Mouse (Mus musculus): ENCODE measurements around the gene Hspb6. TPM values are rescaled to one million over a fixed set of nuclear protein-coding genes. Genes with fewer than 3 reads are reported as not detected.

The Hspb6 gene
- total and polyA plus RNA-seq, 3 experiments = 0.79 to 6.0 (median 2.3) TPM

DNA sequence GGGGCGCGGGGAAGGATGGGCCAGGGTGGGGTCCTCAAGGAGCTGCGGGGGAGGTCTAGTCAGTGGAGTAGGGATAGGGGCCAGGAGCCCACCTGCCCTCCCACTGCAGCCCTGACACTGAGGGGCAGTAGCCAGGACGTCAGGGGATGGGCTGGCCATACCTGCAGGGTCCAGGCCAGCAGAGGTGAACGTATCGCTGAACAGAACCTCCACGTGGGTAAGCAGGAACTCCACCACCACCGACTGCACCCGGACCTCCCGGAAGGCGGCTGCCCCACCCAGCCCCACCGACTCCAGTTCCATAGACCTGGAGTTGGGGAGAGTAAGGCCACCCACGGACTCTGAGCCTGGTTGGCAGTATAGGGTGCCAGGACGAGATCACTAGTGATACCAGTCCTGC is 25.0 kb upstream of the Hspb6 start:
- Histone ChIP-seq H3K27ac (ENCODE audit: insufficient read depth, low read depth) (no peak overlapping the region), H3K9me3 (replicated peaks; ENCODE audit: low read length) (no peaks in the 10 kb centered on the region), H3K79me2 (replicated peaks; ENCODE audit: control insufficient read depth, extremely low read depth, insufficient read depth, poor library complexity, severe bottlenecking) (no peaks in the 10 kb centered on the region), H3K36me3 (replicated peaks in 1 of 2; ENCODE audit: control insufficient read depth in 1 of 2, insufficient read depth in 1 of 2, low read length in 1 of 2) (peaks cover 34 to 92% of the 10 kb centered on the region in 2 experiments), H3K4me1 (ENCODE audit: control insufficient read depth in 1 of 2, insufficient read depth in 2 of 2) (peaks cover 10 to 16% of the 10 kb centered on the region in 2 experiments), H3K4me2 (ENCODE audit: insufficient read depth, low read depth, poor library complexity, severe bottlenecking) (no peak overlapping the region), H3K4me3 (replicated peaks in 1 of 3; ENCODE audit: low read depth in 2 of 3, low read length in 2 of 3, poor library complexity in 1 of 3) (no peak overlapping the region), H3K27me3 (replicated peaks) (no peaks in the 10 kb centered on the region), H3K9ac (ENCODE audit: insufficient read depth, low read depth) (no peak overlapping the region)
- no peak for DNase-seq (ENCODE audit: extremely low read depth)
- dilution Hi-C loops (cut with MboI; ENCODE audit: extremely low pct_ligation_motif_present, extremely low pct_unique_long_range_greater_than_20kb, low sequenced_read_pairs) (no loop called here), in situ Hi-C loops (cut with MboI; ENCODE audit: low pct_ligation_motif_present, low pct_unique_long_range_greater_than_20kb, low sequenced_read_pairs) (no loop called here)
- TF ChIP-seq KAT2A (IDR thresholded peaks at IDR 0.05; ENCODE audit: insufficient replicate concordance, low read length) = no peak
- no peak for TF ChIP-seq ZMIZ1 (IDR thresholded peaks at IDR 0.05; ENCODE audit: low read depth, low read length)
- no peak for TF ChIP-seq MAX (IDR thresholded peaks at IDR 0.05; ENCODE audit: low read length)
- TF ChIP-seq USF2 (conservative IDR thresholded peaks at IDR 0.05; ENCODE audit: low read depth, low read length) = no peak
- TF ChIP-seq UBTF (IDR thresholded peaks at IDR 0.05; ENCODE audit: low read depth, low read length) = no peak

DNA sequence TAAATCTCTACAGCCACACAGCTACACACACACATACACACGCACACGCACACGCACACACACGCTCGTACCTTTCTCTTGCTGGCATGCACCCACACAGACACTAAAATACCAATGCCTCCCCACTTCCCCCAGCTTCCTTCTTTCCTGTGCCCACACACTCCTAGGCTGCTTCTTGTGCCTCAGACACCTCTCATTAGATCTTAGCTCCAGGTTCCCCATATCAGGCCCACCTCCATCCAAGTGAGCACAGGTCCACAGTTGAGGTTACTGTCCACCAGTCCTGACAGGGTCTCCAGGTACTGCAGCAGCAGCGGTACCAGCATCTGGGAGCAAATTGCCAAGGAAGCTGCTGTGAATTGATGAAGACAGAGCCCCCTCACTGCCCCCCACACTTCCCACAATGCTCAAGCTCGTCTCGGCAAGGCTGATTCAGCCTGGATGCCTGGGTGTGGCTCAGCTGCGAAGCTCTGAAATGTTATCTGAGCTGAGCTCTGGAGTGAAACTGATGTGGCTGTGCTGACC is 20.6 kb upstream of the Hspb6 start:
- Histone ChIP-seq H3K9ac (ENCODE audit: insufficient read depth, low read depth) (no peak overlapping the region), H3K4me2 (ENCODE audit: insufficient read depth, low read depth, poor library complexity, severe bottlenecking) (no peak overlapping the region)

DNA sequence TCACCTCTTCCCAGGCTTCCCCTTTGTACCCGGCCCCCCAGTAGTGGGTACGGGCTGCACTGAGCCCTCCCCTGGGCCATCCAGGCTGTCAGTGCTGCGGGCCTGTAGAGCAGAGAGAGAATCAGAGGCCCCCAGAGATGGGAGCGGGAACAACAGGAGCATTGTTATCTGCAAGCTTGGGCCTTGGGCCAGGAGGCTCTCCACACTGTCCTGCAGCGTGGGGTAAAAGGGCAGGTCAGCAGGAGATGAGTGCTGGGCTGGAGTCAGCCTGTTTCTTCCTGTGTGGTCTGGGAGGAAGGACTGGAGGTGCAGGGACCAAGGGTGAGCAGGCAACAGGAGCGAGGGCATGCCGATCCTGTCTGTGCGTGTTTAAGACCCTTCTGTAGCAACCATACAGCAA is 19.0 kb upstream of the Hspb6 start:
- DNase-seq (ENCODE audit: extremely low read depth) = no peak
- H3K9ac ChIP-seq (ENCODE audit: insufficient read depth, low read depth) = no peak overlapping the region
- H3K79me2 ChIP-seq (replicated peaks; ENCODE audit: control insufficient read depth, extremely low read depth, insufficient read depth, poor library complexity, severe bottlenecking) = no peaks in the 10 kb centered on the region
- dilution Hi-C loops (cut with MboI; ENCODE audit: extremely low pct_ligation_motif_present, extremely low pct_unique_long_range_greater_than_20kb, low sequenced_read_pairs) = no loop called here
- peaks cover 25 to 57% of the 10 kb centered on the region in 2 experiments for H3K36me3 ChIP-seq (replicated peaks in 1 of 2; ENCODE audit: control insufficient read depth in 1 of 2, insufficient read depth in 1 of 2, low read length in 1 of 2)
- no peak overlapping the region for H3K27ac ChIP-seq (ENCODE audit: insufficient read depth, low read depth)
- peaks cover 4 to 14% of the 10 kb centered on the region in 2 experiments for H3K4me1 ChIP-seq (ENCODE audit: control insufficient read depth in 1 of 2, insufficient read depth in 2 of 2)
- H3K4me3 ChIP-seq (replicated peaks in 1 of 3; ENCODE audit: low read depth in 2 of 3, low read length in 2 of 3, poor library complexity in 1 of 3) = no peak overlapping the region
- H3K27me3 ChIP-seq (replicated peaks) = no peaks in the 10 kb centered on the region
- TF ChIP-seq ELF1 (IDR thresholded peaks at IDR 0.05; ENCODE audit: low read depth, low read length) = no peak
- TF ChIP-seq MYC (IDR thresholded peaks at IDR 0.05; ENCODE audit: low read depth, low read length) = no peak
- no peak for TF ChIP-seq ZNF384 (IDR thresholded peaks at IDR 0.05; ENCODE audit: low read depth, low read length)
- no peak for TF ChIP-seq CHD1 (IDR thresholded peaks at IDR 0.05; ENCODE audit: low read depth, low read length)
- in situ Hi-C loops (cut with MboI; ENCODE audit: low pct_ligation_motif_present, low pct_unique_long_range_greater_than_20kb, low sequenced_read_pairs) = no loop called here
- H3K9me3 ChIP-seq (replicated peaks; ENCODE audit: low read length) = no peaks in the 10 kb centered on the region
- H3K4me2 ChIP-seq (ENCODE audit: insufficient read depth, low read depth, poor library complexity, severe bottlenecking) = no peak overlapping the region

More for the DNA sequence above, 20.6 kb upstream of the Hspb6 start:
- in situ Hi-C loops (cut with MboI; ENCODE audit: low pct_ligation_motif_present, low pct_unique_long_range_greater_than_20kb, low sequenced_read_pairs) = no loop called here
- no peak for DNase-seq (ENCODE audit: extremely low read depth)
- H3K79me2 ChIP-seq (replicated peaks; ENCODE audit: control insufficient read depth, extremely low read depth, insufficient read depth, poor library complexity, severe bottlenecking) = no peaks in the 10 kb centered on the region
- no peak for TF ChIP-seq MYC (IDR thresholded peaks at IDR 0.05; ENCODE audit: low read depth, low read length)
- TF ChIP-seq GABPA (IDR thresholded peaks at IDR 0.05; ENCODE audit: insufficient replicate concordance, low read depth, low read length) = no peak
- TF ChIP-seq TCF12 (IDR thresholded peaks at IDR 0.05; ENCODE audit: low read depth, low read length) = no peak
- TF ChIP-seq POLR2A (IDR thresholded peaks at IDR 0.05; ENCODE audit: low read depth, low read length) = no peak
- no peak for TF ChIP-seq ZMIZ1 (IDR thresholded peaks at IDR 0.05; ENCODE audit: low read depth, low read length)
- TF ChIP-seq MAFK (IDR thresholded peaks at IDR 0.05; ENCODE audit: insufficient replicate concordance, low read length) = no peak
- H3K27ac ChIP-seq (ENCODE audit: insufficient read depth, low read depth) = no peak overlapping the region
- H3K4me1 ChIP-seq (ENCODE audit: control insufficient read depth in 1 of 2, insufficient read depth in 2 of 2) = peaks cover 4 to 14% of the 10 kb centered on the region in 2 experiments
- no peaks in the 10 kb centered on the region for H3K27me3 ChIP-seq (replicated peaks)
- dilution Hi-C loops (cut with MboI; ENCODE audit: extremely low pct_ligation_motif_present, extremely low pct_unique_long_range_greater_than_20kb, low sequenced_read_pairs) = no loop called here
- H3K9me3 ChIP-seq (replicated peaks; ENCODE audit: low read length) = no peaks in the 10 kb centered on the region
- no peak overlapping the region for H3K4me3 ChIP-seq (replicated peaks in 1 of 3; ENCODE audit: low read depth in 2 of 3, low read length in 2 of 3, poor library complexity in 1 of 3)
- peaks cover 29 to 68% of the 10 kb centered on the region in 2 experiments for H3K36me3 ChIP-seq (replicated peaks in 1 of 2; ENCODE audit: control insufficient read depth in 1 of 2, insufficient read depth in 1 of 2, low read length in 1 of 2)

Data from CH12.LX (cell line).